In the genomic region with DNA sequence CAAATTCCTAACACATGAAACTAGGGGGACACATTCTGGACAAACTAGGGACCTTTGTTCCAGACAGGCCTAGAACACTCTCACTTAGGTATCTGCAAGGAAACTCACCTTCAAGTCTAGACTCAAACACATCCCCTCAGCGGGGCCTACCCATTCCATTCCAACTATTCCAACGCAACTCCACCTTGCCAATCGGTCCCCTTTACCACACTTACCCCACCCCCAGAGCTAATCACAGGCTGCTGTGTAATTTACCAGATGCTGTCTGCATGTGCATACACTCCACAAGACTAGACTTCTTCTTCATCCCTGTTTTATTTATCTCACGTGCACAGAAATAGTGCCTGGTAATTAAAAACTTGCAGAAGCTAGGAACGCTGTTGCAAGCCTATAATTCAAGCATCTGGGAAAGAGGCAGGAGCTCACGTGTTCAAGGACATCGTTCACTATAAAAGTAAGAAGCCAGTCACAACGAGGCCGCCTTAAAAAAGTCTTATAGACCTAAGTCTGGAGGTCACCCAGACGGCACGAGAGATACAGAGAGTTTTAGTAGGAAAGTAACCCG, we compare ENCODE assay signal across 8 mouse cellular contexts. TPM values are rescaled to one million over a fixed set of nuclear protein-coding genes. Genes with fewer than 3 reads are reported as not detected.
A peak's percentile ranks its signal among the peaks of the same experiment; 100 is the strongest.
DNase-seq lines count a peak whose midpoint lies in the region; ATAC-seq and TF ChIP-seq lines count a peak whose summit lies in the region.

No protein-coding gene starts in this region.

- ATAC-seq in hindbrain, embryonic 11.5 days (ENCODE audit: low FRiP score), result no peak
- ATAC-seq in midbrain, embryonic 12.5 days (ENCODE audit: low FRiP score, low read depth), result no peak

- DNase-seq in left cerebral cortex, adult 2 months (ENCODE audit: extremely low spot score in 1 of 2, low spot score in 2 of 2), result no peak
- DNase-seq in left cerebral cortex, postnatal 14 days (ENCODE audit: low spot score in 2 of 2), result no peak
- DNase-seq in c-Kit-negative CD71-positive TER-119-positive erythroid progenitor cells, embryonic 14.5 days (ENCODE audit: low read depth, low spot score), result peak; percentile 1
- DNase-seq in hindbrain, embryonic 11.5 days (ENCODE audit: low spot score), result no peak
- no peak for DNase-seq in left cerebral cortex, adult 9 months (ENCODE audit: low spot score in 2 of 2)
- no peak for DNase-seq in thymus, postnatal 25 days
- DNase-seq in gastrocnemius, postnatal 4 days (ENCODE audit: low spot score in 2 of 2), result no peak

- H3K36me3 ChIP-seq in hindbrain, embryonic 11.5 days (ENCODE audit: control insufficient read depth, insufficient read depth, low read length), result no peaks in the 10 kb centered on the region
- peaks cover 12% of the 10 kb centered on the region; the same call in 1 of the 2 replicates for H3K36me3 ChIP-seq in midbrain, embryonic 12.5 days

- TF ChIP-seq CTCF in left cerebral cortex, adult 2 months (IDR thresholded peaks at IDR 0.05), result no peak

- peak overlapping the region; percentile 78 for H3K4me3 ChIP-seq in left cerebral cortex, adult 2 months
- peak overlapping the region; percentile 54 for H3K4me3 ChIP-seq in hindbrain, embryonic 11.5 days (ENCODE audit: low read depth, low read length)
- peak overlapping the region; percentile 92 for H3K4me3 ChIP-seq in midbrain, embryonic 12.5 days

- H3K9ac ChIP-seq in hindbrain, embryonic 11.5 days (ENCODE audit: low read depth, low read length), result peak overlapping the region; percentile 64
- H3K9ac ChIP-seq in midbrain, embryonic 12.5 days (replicated peaks), result peak overlapping the region; percentile 89

- no peaks in the 10 kb centered on the region for H3K9me3 ChIP-seq in hindbrain, embryonic 11.5 days (ENCODE audit: control insufficient read depth, low read length)
- no peaks in the 10 kb centered on the region for H3K9me3 ChIP-seq in midbrain, embryonic 12.5 days

- intact Hi-C loops in left cerebral cortex, adult 2 months (cut with DNase I), result loop anchor here (2.0 kb wide), 1 partner anchor 61 kb away; a partner anchor contains a TSS
- intact Hi-C loops in left cerebral cortex, postnatal 14 days (cut with DNase I), result loop anchor here (2.0 kb wide), 1 partner anchor 59 kb away; no protein-coding TSS in a partner anchor

- no peaks in the 10 kb centered on the region for H3K27me3 ChIP-seq in hindbrain, embryonic 11.5 days (ENCODE audit: control insufficient read depth, insufficient read depth, low read length)
- H3K27me3 ChIP-seq in midbrain, embryonic 12.5 days, result no peaks in the 10 kb centered on the region

- H3K27ac ChIP-seq in left cerebral cortex, adult 2 months, result peak overlapping the region; percentile 93
- H3K27ac ChIP-seq in hindbrain, embryonic 11.5 days (ENCODE audit: low read depth, low read length), result no peak overlapping the region
- no peak overlapping the region for H3K27ac ChIP-seq in midbrain, embryonic 12.5 days (replicated peaks)

- peaks cover 5% of the 10 kb centered on the region; the same call in 1 of the 2 replicates for H3K4me1 ChIP-seq in hindbrain, embryonic 11.5 days (replicated peaks; ENCODE audit: control insufficient read depth, insufficient read depth, low read length)
- H3K4me1 ChIP-seq in midbrain, embryonic 12.5 days, result peaks cover 13% of the 10 kb centered on the region

- 27% methylated on average over 12 of the region's 12 CpGs for WGBS in hindbrain, embryonic 11.5 days
- WGBS in midbrain, embryonic 12.5 days, result 24% methylated on average over 12 of the region's 12 CpGs

- peak overlapping the region; percentile 75 for H3K4me2 ChIP-seq in hindbrain, embryonic 11.5 days (replicated peaks; ENCODE audit: low read depth, low read length)
- H3K4me2 ChIP-seq in midbrain, embryonic 12.5 days (replicated peaks), result peak overlapping the region; percentile 70

RNA-seq across cellular contexts. Expression of a gene that starts 1.0 kb away (rescaled TPM):
- total RNA-seq in left cerebral cortex, adult 2 months (2021), result 10 to 100 TPM; 43.4 to 50.4 TPM
- total RNA-seq in left cerebral cortex, postnatal 14 days (2021), result 10 to 100 TPM; 44.3 to 45.1 TPM
- 70.4 and 76.2 TPM in 2 replicates for polyA plus RNA-seq in hindbrain, embryonic 11.5 days (2014; fragmentation: Nextera tagmentation; extraction: Ambion mirVana)
- polyA plus RNA-seq in midbrain, embryonic 12.5 days (2016; fragmentation: Nextera tagmentation; extraction: Ambion mirVana), result 59.1 and 62.8 TPM in 2 replicates
- 10 to 100 TPM; 69.1 to 70.4 TPM for total RNA-seq in gastrocnemius, postnatal 4 days (2021)

RNA-seq across cellular contexts. Expression of a gene that starts 15.9 kb away (rescaled TPM):
- 1 to 10 TPM in 1 of 2 experiments, not detected in 1; 7.5 TPM for total RNA-seq in left cerebral cortex, adult 2 months (2021)
- 1 to 10 TPM; 4.0 to 6.4 TPM for total RNA-seq in left cerebral cortex, postnatal 14 days (2021)
- 9.6 and 16.8 TPM in 2 replicates for polyA plus RNA-seq in hindbrain, embryonic 11.5 days (2014; fragmentation: Nextera tagmentation; extraction: Ambion mirVana)
- polyA plus RNA-seq in midbrain, embryonic 12.5 days (2016; fragmentation: Nextera tagmentation; extraction: Ambion mirVana), result 11.5 and 15.8 TPM in 2 replicates
- 1 to 10 TPM in 1 of 2 experiments, not detected in 1; 7.0 TPM for total RNA-seq in gastrocnemius, postnatal 4 days (2021)

RNA-seq across cellular contexts. Expression of a gene that starts 38.3 kb away (rescaled TPM):
- 1 to 10 TPM; 6.4 to 9.2 TPM for total RNA-seq in left cerebral cortex, adult 2 months (2021)
- total RNA-seq in left cerebral cortex, postnatal 14 days (2021), result 10 to 100 TPM; 43.8 to 46.5 TPM
- polyA plus RNA-seq in hindbrain, embryonic 11.5 days (2014; fragmentation: Nextera tagmentation; extraction: Ambion mirVana), result 783 and 816 TPM in 2 replicates
- 545 and 575 TPM in 2 replicates for polyA plus RNA-seq in midbrain, embryonic 12.5 days (2016; fragmentation: Nextera tagmentation; extraction: Ambion mirVana)
- 10 to 100 TPM; 38.4 to 41.3 TPM for total RNA-seq in gastrocnemius, postnatal 4 days (2021)
